Mouse (Mus musculus): ENCODE results near the gene Tnfrsf4. TPM values are rescaled to one million over a fixed set of nuclear protein-coding genes. Genes with fewer than 3 reads are reported as not detected.

Gene Tnfrsf4
- polyA plus RNA-seq, 1 experiment from 2014 or later = 0.47 TPM

DNA sequence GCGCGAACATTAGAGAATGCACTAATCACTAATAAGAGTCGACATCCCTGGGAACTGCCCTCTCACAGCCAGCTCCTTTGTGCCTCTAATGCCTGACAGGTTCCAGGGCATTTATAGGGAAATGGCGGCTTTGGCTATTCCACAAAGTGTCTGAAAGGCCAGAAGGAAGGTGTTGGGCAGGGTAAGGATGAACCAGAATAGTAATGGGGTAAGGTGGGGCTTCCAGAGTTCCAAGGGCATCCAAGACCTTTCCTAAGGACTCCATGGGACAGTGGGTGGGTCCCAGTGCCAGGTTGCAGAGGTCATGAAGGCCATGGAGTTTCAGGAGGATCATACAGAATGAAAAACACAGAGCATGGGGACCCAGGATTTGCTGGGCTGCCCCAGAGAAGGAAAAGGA lies 20.7 kb downstream of the Tnfrsf4 start:
- Histone ChIP-seq H3K36me3 (ENCODE audit: inconsistent target) (no peaks in the 10 kb centered on the region), H3K4me3 (ENCODE audit: inconsistent target) (no peak overlapping the region), H3K79me2 (ENCODE audit: inconsistent target) (no peaks in the 10 kb centered on the region), H3K27ac (no peak overlapping the region)
- 86% methylated on average over 4 of the region's 4 CpGs for WGBS (ENCODE audit: missing documents)

DNA sequence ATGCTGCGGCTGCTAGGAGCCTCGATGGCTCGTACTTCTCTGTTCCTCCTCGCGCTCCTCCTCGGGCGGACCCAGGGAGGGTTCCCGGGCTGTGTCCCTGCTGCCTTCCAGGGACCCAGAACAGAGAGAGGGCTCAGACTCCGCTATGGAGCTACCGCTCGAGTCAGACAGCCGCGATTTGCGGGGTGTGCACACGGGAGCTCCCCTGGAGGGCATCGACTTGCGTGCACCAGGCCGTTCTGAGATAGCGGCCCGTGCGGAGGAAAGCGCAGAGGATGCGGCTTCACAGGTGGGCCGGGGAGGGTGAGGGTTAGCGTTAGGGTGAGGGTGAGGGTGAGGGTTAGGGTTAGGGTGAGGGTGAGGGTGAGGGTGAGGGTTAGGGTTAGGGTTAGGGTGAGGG lies 21.3 kb downstream of the Tnfrsf4 start:
- H3K4me3 ChIP-seq (ENCODE audit: inconsistent target) = no peak overlapping the region

DNA sequence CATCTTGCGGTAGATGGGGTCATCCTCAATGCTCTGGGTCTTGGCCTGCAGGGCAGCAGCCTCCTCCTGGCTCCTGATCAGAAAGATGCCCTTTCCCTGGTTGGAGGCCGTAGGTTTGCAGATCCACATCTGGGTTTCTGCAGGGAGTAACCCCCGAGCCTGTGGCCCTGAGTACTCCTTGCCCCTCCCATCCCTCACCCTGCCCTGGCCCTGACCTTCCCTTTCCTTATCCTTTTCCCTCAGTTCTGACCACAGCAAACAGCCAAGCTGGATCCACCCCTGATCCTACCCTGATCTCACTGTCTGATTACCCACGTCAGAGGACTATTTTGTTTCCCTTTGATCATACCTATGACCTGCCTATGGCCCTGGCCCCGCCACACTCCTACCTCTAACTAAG lies 31.1 kb downstream of the Tnfrsf4 start:
- H3K4me3 ChIP-seq (ENCODE audit: inconsistent target) = no peak overlapping the region
- WGBS (ENCODE audit: missing documents) = 93% methylated on average over 5 of the region's 5 CpGs

More for the DNA sequence above, 21.3 kb downstream of the Tnfrsf4 start:
- Histone ChIP-seq H3K36me3 (ENCODE audit: inconsistent target) (no peaks in the 10 kb centered on the region), H3K27ac (no peak overlapping the region), H3K79me2 (ENCODE audit: inconsistent target) (no peaks in the 10 kb centered on the region)
- 15% methylated on average over 25 of the region's 25 CpGs for WGBS (ENCODE audit: missing documents)

GRCm38 (mm10) chr4:156049779-156050178 lies 36.1 kb downstream of the Tnfrsf4 start:
- H3K27ac ChIP-seq = no peak overlapping the region
- 12% methylated on average over 3 of the region's 3 CpGs for WGBS (ENCODE audit: missing documents)
- H3K79me2 ChIP-seq (ENCODE audit: inconsistent target) = no peaks in the 10 kb centered on the region
- no peaks in the 10 kb centered on the region for H3K36me3 ChIP-seq (ENCODE audit: inconsistent target)
- no peak overlapping the region for H3K4me3 ChIP-seq (ENCODE audit: inconsistent target)

More for the DNA sequence above, 31.1 kb downstream of the Tnfrsf4 start:
- Histone ChIP-seq H3K79me2 (ENCODE audit: inconsistent target) (no peaks in the 10 kb centered on the region), H3K27ac (no peak overlapping the region), H3K36me3 (ENCODE audit: inconsistent target) (no peaks in the 10 kb centered on the region)

- Histone ChIP-seq H3K4me3 (ENCODE audit: inconsistent target) (no peak overlapping the region), H3K79me2 (ENCODE audit: inconsistent target) (no peaks in the 10 kb centered on the region), H3K36me3 (ENCODE audit: inconsistent target) (no peaks in the 10 kb centered on the region), H3K27ac (no peak overlapping the region)
- 83% methylated on average over 6 of the region's 6 CpGs for WGBS (ENCODE audit: missing documents)
These were observed 36.8 kb downstream of the Tnfrsf4 start for GRCm38 (mm10) chr4:156050391-156050980.

- Histone ChIP-seq H3K79me2 (ENCODE audit: inconsistent target) (no peaks in the 10 kb centered on the region), H3K36me3 (ENCODE audit: inconsistent target) (no peaks in the 10 kb centered on the region), H3K4me3 (ENCODE audit: inconsistent target) (no peak overlapping the region), H3K27ac (no peak overlapping the region)
- WGBS (ENCODE audit: missing documents) = 92% methylated on average over 4 of the region's 4 CpGs
These were observed 39.5 kb downstream of the Tnfrsf4 start for GRCm38 (mm10) chr4:156053113-156053512.

DNA sequence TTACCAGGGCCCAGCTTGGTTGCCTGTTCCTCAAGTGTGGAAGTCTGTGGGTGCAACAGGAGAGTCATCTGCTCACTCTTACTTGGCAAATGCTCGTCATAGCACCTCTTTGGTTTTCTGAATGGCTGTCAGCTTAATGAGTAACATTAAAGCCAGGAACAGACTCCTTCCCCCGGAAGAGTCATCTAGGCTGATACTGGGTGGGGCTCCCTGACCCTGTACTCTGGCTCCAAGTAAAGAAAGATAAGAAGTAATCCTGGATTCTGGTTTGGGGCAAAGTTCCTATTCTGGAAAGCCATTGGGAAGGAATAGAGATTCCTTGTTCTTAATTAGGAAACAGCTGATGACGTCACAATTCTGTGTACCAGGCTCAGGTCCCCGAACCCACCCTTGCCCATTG lies 40.5 kb downstream of the Tnfrsf4 start:
- H3K36me3 ChIP-seq (ENCODE audit: inconsistent target) = no peaks in the 10 kb centered on the region
- 95% methylated on average over 4 of the region's 4 CpGs for WGBS (ENCODE audit: missing documents)

DNA sequence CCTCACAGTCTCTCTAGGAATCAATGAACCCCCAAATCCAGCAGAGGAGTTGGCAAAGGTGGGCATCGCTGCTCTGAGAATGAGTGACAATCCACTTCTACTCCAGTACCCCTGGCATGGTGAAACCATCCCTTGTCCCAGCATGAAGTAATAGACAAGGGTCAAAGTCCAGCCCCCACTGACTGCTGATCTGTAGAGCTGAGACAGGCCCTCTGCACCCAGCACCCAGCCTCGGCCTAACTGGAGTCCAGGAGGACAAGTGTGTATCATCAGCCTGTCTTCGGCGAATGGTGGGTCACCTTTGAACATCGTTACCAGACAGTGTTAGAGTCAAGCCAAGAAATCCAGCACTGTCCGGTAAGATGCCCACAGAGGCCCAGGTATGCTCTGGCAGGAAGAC lies 41.0 kb downstream of the Tnfrsf4 start:
- whole genome bisulfite sequencing (ENCODE audit: missing documents) = 95% methylated on average over 6 of the region's 6 CpGs
- H3K36me3 ChIP-seq (ENCODE audit: inconsistent target) = no peaks in the 10 kb centered on the region
- H3K4me3 ChIP-seq (ENCODE audit: inconsistent target) = no peak overlapping the region
- no peaks in the 10 kb centered on the region for H3K79me2 ChIP-seq (ENCODE audit: inconsistent target)
- H3K27ac ChIP-seq = no peak overlapping the region

More for the DNA sequence above, 40.5 kb downstream of the Tnfrsf4 start:
- Histone ChIP-seq H3K79me2 (ENCODE audit: inconsistent target) (no peaks in the 10 kb centered on the region), H3K4me3 (ENCODE audit: inconsistent target) (no peak overlapping the region), H3K27ac (no peak overlapping the region)

DNA sequence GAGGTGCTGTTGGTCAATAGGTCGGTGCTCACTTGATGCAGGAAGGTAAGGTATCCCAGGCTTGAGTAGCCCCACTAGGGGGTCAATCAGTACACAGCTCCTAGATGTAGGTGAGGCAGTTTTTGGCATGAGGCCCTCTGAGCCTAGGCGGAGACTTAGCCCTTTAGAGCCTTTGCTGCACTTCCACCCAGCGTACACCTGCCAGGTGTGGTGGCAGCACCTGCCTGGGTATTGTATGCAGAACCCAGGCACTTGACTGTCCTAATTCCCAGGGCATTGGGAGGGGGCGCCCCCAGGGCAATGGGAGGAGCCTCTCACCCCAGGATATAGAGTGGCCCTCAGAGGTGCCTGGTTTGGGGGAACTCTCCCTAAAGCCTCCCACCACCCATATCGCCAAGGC lies 41.5 kb downstream of the Tnfrsf4 start:
- Histone ChIP-seq H3K27ac (no peak overlapping the region), H3K36me3 (ENCODE audit: inconsistent target) (no peaks in the 10 kb centered on the region), H3K79me2 (ENCODE audit: inconsistent target) (no peaks in the 10 kb centered on the region), H3K4me3 (ENCODE audit: inconsistent target) (no peak overlapping the region)
- 99% methylated on average over 5 of the region's 5 CpGs for WGBS (ENCODE audit: missing documents)

DNA sequence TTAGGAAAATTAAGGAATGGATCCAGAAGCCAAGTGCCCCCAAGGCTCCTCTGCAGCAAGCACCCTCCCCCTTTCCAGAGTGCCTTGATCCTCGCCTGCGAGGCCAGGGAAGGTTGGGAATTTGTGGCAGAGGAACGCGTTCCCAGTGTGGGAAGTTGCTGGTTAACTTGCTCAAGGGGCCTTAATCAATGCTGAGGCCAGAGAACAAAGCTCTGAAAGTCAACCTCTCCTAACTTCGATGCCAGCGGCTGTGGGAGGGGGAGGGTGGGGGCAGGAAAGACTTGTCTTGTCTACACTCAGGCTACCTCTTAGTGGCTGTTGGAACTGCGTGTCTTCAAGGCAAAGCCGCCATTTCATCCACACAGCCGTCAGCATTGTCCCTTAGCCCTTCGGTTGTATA lies 44.1 kb downstream of the Tnfrsf4 start:
- no peaks in the 10 kb centered on the region for H3K36me3 ChIP-seq (ENCODE audit: inconsistent target)
- WGBS (ENCODE audit: missing documents) = 92% methylated on average over 10 of the region's 10 CpGs

GRCm38 (mm10) chr4:156058826-156059225 lies 45.2 kb downstream of the Tnfrsf4 start:
- H3K79me2 ChIP-seq (ENCODE audit: inconsistent target) = no peaks in the 10 kb centered on the region
- no peak overlapping the region for H3K27ac ChIP-seq
- H3K36me3 ChIP-seq (ENCODE audit: inconsistent target) = no peaks in the 10 kb centered on the region
- WGBS (ENCODE audit: missing documents) = 95% methylated on average over 9 of the region's 9 CpGs
- no peak overlapping the region for H3K4me3 ChIP-seq (ENCODE audit: inconsistent target)

More for the DNA sequence above, 44.1 kb downstream of the Tnfrsf4 start:
- H3K79me2 ChIP-seq (ENCODE audit: inconsistent target) = no peaks in the 10 kb centered on the region
- no peak overlapping the region for H3K4me3 ChIP-seq (ENCODE audit: inconsistent target)
- no peak overlapping the region for H3K27ac ChIP-seq

- Histone ChIP-seq H3K4me3 (ENCODE audit: inconsistent target) (no peak within 1 kb of the TSS), H3K79me2 (ENCODE audit: inconsistent target) (no peaks in the 10 kb centered on the region), H3K36me3 (ENCODE audit: inconsistent target) (no peaks in the 10 kb centered on the region), H3K27ac (no peak within 1 kb of the TSS)
- WGBS (ENCODE audit: missing documents) = 85% methylated on average over 5 of the region's 5 CpGs
These were observed 45.6 kb downstream of the Tnfrsf4 start, which contains the start of gene Ttll10 for GRCm38 (mm10) chr4:156059261-156059660. Gene Ttll10, minus strand, starts transcription at chr4:156059414.

DNA sequence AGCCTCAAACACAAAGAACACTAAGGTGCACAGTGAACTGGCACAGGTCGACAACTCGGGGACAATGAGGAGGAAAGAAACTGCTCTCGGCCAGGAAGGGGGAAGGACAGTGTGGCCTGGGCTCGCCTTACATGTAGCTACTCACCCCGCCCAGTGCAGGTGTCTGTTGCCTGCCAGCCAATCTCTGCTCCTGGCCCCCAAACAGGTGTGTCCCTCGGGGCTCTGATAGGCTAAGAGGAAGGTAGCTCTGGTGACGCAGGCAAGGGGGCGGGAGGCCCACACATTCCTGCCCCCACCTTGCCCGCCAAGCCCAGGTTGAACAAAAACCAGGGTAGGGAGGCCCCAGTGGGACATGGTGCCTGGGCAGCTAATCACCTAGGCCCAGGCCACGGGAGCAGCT lies 46.1 kb downstream of the Tnfrsf4 start:
- no peaks in the 10 kb centered on the region for H3K79me2 ChIP-seq (ENCODE audit: inconsistent target)
- WGBS (ENCODE audit: missing documents) = 79% methylated on average over 10 of the region's 10 CpGs
- no peak overlapping the region for H3K4me3 ChIP-seq (ENCODE audit: inconsistent target)
- H3K27ac ChIP-seq = no peak overlapping the region
- no peaks in the 10 kb centered on the region for H3K36me3 ChIP-seq (ENCODE audit: inconsistent target)

DNA sequence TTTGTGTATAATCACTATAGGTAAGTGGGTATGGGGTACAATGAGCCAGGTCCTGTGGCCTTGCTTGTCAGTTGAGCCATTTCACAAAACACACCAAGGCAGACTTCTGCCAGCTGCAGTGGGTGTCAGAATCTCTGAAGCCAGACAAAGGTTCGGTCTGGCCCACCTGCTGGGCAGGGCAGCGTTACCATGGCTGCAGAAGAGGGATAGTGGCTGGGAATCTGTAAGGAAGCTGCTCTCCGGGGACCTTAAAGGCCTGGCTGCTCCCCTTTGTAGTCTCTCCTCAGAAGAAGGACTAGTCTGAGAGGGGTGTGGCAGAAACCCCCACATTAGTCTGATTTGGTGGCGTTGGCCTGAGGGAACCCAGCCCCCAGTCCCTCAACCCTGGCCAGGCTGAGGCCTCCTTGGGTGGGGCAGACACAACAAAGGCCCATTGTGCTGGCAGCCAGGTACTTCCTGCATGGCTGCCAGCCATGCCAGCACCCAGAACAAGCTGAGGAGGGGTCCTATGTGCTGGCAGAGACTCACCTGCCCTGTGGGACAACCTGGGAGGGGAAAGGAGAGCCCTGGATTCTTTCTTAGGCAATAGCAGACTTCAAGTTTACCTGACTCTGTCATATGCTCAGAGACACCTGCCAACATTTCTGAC lies 50.3 kb downstream of the Tnfrsf4 start:
- no peaks in the 10 kb centered on the region for H3K79me2 ChIP-seq (ENCODE audit: inconsistent target)
- H3K27ac ChIP-seq = no peak overlapping the region
- 86% methylated on average over 4 of the region's 4 CpGs for WGBS (ENCODE audit: missing documents)
- H3K4me3 ChIP-seq (ENCODE audit: inconsistent target) = no peak overlapping the region
- no peaks in the 10 kb centered on the region for H3K36me3 ChIP-seq (ENCODE audit: inconsistent target)

DNA sequence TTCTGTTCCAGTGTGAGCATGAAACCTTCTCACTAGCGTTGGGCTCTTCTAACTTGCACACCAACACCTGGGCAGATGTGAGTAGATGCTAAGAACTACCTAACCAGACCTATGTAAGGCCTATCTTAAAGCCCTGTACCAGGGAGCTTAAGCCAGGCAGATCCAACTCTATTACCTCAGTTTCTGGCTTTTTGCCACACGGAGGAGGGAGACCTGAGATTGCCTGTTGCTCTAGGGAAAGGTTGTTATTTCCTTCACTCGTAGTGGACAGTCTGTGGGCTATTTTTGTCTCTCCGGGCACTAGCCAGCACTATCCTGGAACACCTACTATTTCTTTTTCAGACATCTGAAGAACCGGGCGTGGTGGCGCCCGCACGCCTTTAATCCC lies 50.9 kb downstream of the Tnfrsf4 start:
- no peaks in the 10 kb centered on the region for H3K36me3 ChIP-seq (ENCODE audit: inconsistent target)
- WGBS (ENCODE audit: missing documents) = 90% methylated on average over 8 of the region's 9 CpGs
- no peaks in the 10 kb centered on the region for H3K79me2 ChIP-seq (ENCODE audit: inconsistent target)
- H3K4me3 ChIP-seq (ENCODE audit: inconsistent target) = no peak overlapping the region
- H3K27ac ChIP-seq = no peak overlapping the region

Data from macrophage (primary cell).